Mouse (Mus musculus) Muller cell, postnatal 12 days (primary cell): Measurements from ENCODE around the gene Barx1.

Experiments
- DNase-seq: peaks from one replicate; pipeline ENCODE4 v3.0.0-alpha.2; 2015; ENCODE audit errors: inconsistent ontology term

The Barx1 gene

GRCm38 (mm10) chr13:48660221-48660734, 2.5 kb upstream of the Barx1 start:
- no peak for DNase-seq

GRCm38 (mm10) chr13:48660741-48661140, 2.1 kb upstream of the Barx1 start:
- DNase-seq, result no peak

- DNase-seq, result no peak
Observed at GRCm38 (mm10) chr13:48661561-48661960, 1.2 kb upstream of the Barx1 start.

GRCm38 (mm10) chr13:48663211-48663987, 601 bp downstream of the Barx1 start:
- DNase-seq, result no peak

GRCm38 (mm10) chr13:48663988-48664339, 1.2 kb downstream of the Barx1 start:
- DNase-seq, result no peak

- no peak for DNase-seq
Observed at GRCm38 (mm10) chr13:48664916-48665655, 2.3 kb downstream of the Barx1 start.

- no peak for DNase-seq
Observed at GRCm38 (mm10) chr13:48665656-48666597, 3.1 kb downstream of the Barx1 start.

- DNase-seq, result no peak
Observed at GRCm38 (mm10) chr13:48667461-48667860, 4.7 kb downstream of the Barx1 start.

- DNase-seq, result no peak
Observed at GRCm38 (mm10) chr13:48668091-48668975, 5.5 kb downstream of the Barx1 start.

GRCm38 (mm10) chr13:48668976-48669534, 6.3 kb downstream of the Barx1 start:
- DNase-seq, result no peak

- DNase-seq, result no peak
Observed at GRCm38 (mm10) chr13:48672312-48672840, 9.6 kb downstream of the Barx1 start.

- DNase-seq, result no peak
Observed at GRCm38 (mm10) chr13:48674609-48675008, 11.8 kb downstream of the Barx1 start.

GRCm38 (mm10) chr13:48679351-48679750, 16.6 kb downstream of the Barx1 start:
- no peak for DNase-seq

- DNase-seq, result no peak
Observed at GRCm38 (mm10) chr13:48686666-48687065, 23.9 kb downstream of the Barx1 start.

GRCm38 (mm10) chr13:48691991-48692390, 29.2 kb downstream of the Barx1 start:
- DNase-seq, result no peak

- DNase-seq, result no peak
Observed at GRCm38 (mm10) chr13:48694090-48695064, 31.6 kb downstream of the Barx1 start.

GRCm38 (mm10) chr13:48706385-48706951, 43.7 kb downstream of the Barx1 start:
- DNase-seq, result peak; percentile 7

- DNase-seq, result no peak
Observed at GRCm38 (mm10) chr13:48712675-48713074, 49.9 kb downstream of the Barx1 start.

GRCm38 (mm10) chr13:48716075-48716474, 53.3 kb downstream of the Barx1 start:
- DNase-seq, result no peak
